Mouse (Mus musculus): Measurements from ENCODE around the gene Dtx1. TPM values are rescaled to one million over a fixed set of nuclear protein-coding genes. Genes with fewer than 3 reads are reported as not detected.

The Dtx1 gene
- polyA plus RNA-seq (2015; fragmentation: Nextera tagmentation; extraction: Ambion mirVana) = 0.06 TPM in 2 replicates

DNA sequence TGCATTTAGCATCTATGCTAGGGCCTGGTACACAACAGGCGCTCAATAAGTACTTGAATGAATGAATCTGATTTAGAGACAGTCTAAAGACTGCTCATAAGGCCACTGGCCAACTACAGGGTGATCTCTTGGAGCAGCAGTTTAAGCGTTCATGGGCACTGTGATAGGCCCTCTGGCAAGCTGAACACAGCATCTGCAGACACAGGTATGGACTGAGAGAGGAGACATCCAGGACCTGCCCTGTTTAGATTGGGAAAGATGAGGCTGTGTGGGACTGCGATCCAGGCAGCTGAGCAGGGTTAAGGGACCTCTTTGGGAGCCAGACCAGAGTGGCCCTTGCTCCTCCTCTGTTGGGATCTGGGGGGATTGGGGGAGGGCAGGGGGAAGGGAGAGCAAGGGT lies at the start of gene Dtx1:
Gene Dtx1 (minus strand): TSS at position 101 of the 400 bp plus-strand sequence.
- no peak for ATAC-seq (ENCODE audit: insufficient read depth)
- 24% methylated on average over 3 of the region's 3 CpGs for WGBS (ENCODE audit: insufficient replicate concordance)
- Histone ChIP-seq H3K9me3 (replicated peaks) (no peaks in the 10 kb centered on the region), H3K4me2 (peak within 1 kb of the TSS; percentile 25), H3K27ac (replicated peaks) (no peak within 1 kb of the TSS), H3K4me3 (replicated peaks) (no peak within 1 kb of the TSS), H3K36me3 (replicated peaks) (no peaks in the 10 kb centered on the region), H3K27me3 (peaks cover 88% of the 10 kb centered on the region), H3K4me1 (replicated peaks) (no peaks in the 10 kb centered on the region), H3K9ac (no peak within 1 kb of the TSS)

DNA sequence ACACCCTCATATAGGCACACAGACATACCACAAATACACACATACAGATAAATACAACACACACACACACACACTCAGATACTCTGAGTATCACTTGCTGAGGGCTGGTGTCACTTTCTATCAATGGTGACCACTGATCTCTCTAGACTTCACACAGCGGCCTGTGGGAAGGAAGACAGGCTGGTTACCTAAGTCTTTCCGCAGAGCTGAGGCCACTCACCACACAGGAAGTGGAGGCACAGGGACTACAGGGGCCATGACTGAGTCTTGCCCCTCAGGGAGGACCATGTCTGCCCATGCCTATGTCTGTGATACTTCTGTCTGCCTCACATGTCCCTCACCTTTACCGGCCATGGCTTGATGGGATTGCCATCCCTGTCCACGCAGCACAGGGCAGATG lies 42.5 kb upstream of the Dtx1 start:
- H3K4me2 ChIP-seq = no peak overlapping the region
- no peaks in the 10 kb centered on the region for H3K27me3 ChIP-seq
- H3K9me3 ChIP-seq (replicated peaks) = no peaks in the 10 kb centered on the region
- ATAC-seq (ENCODE audit: insufficient read depth) = no peak
- no peak overlapping the region for H3K27ac ChIP-seq (replicated peaks)
- H3K36me3 ChIP-seq (replicated peaks) = no peaks in the 10 kb centered on the region
- no peak overlapping the region for H3K4me3 ChIP-seq (replicated peaks)
- WGBS (ENCODE audit: insufficient replicate concordance) = 35% methylated on average over 4 of the region's 4 CpGs
- no peak overlapping the region for H3K9ac ChIP-seq
- no peaks in the 10 kb centered on the region for H3K4me1 ChIP-seq (replicated peaks)

DNA sequence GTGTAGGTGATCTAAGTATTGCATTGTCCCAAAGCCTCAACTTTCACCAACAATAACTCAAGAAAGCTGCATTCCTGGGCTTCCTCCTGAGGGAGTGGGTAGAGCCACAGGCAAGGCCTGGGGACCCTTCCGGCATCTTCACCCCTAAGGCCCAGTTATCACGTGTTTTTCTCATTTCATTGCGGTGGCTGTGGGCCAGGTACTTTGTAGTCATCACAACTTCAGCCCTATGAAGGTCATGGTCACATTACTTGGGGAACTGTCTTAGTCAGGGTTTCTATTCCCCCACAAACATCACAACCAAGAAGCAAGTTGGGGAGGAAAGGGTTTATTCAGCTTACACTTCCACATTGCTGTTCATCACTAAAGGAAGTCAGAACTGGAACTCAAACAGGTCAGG lies 41.1 kb upstream of the Dtx1 start:
- ATAC-seq (ENCODE audit: insufficient read depth) = no peak
- Histone ChIP-seq H3K27me3 (no peaks in the 10 kb centered on the region), H3K4me3 (replicated peaks) (no peak overlapping the region), H3K4me2 (no peak overlapping the region), H3K4me1 (replicated peaks) (no peaks in the 10 kb centered on the region), H3K27ac (replicated peaks) (no peak overlapping the region), H3K9me3 (replicated peaks) (no peaks in the 10 kb centered on the region), H3K9ac (no peak overlapping the region), H3K36me3 (replicated peaks) (no peaks in the 10 kb centered on the region)
- WGBS (ENCODE audit: insufficient replicate concordance) = 63% methylated on average over 3 of the region's 3 CpGs

DNA sequence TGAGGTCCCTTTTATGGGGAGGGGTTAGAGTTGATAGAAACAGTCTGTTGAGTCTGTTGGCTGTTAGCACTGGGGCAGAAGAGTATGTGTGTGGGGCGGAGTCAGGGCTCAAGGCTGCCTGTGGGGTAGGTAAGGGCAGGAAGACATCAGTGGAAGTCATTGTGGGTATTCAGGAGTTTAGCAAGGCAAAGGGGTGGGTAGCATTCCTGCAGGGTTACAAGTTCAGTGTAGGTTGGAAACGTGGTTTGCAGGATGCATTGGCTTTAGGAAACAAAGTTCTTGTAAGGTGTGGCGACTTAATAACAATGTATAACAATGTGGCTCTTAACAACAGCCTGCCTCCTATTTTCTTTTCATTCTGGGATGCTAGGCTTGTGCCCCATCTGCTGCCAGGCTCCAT lies 39.5 kb upstream of the Dtx1 start:
- Histone ChIP-seq H3K4me1 (replicated peaks) (no peaks in the 10 kb centered on the region), H3K9ac (no peak overlapping the region), H3K4me3 (replicated peaks) (no peak overlapping the region), H3K9me3 (replicated peaks) (no peaks in the 10 kb centered on the region), H3K36me3 (replicated peaks) (no peaks in the 10 kb centered on the region), H3K27ac (replicated peaks) (no peak overlapping the region), H3K27me3 (no peaks in the 10 kb centered on the region), H3K4me2 (no peak overlapping the region)
- no peak for ATAC-seq (ENCODE audit: insufficient read depth)
- 45% methylated on average over 3 of the region's 3 CpGs for WGBS (ENCODE audit: insufficient replicate concordance)

DNA sequence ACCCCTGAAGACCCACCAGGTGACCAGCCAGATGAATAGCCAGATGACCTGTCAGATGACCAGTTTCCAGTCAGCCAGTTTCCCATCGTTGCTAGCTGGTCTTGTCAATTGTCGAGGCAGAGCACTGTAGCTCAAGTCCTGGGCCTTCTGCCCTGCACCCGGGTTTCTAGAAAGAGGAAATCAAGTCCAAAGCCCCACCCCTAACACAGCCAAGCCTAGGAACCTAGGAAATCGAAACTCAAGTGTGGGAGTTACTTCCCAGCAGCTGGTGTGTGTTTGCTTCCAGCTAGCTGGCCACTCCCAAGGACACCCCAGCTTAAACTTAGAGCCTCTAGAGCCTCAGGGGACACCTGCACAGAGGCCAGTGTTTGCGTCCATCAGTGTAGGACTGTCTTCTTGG lies 38.0 kb upstream of the Dtx1 start, which contains the start of gene Oas2:
Gene Oas2 (minus strand): TSS at position 166 of the 400 bp plus-strand sequence.
- Histone ChIP-seq H3K27ac (replicated peaks) (no peak within 1 kb of the TSS), H3K4me3 (replicated peaks) (no peak within 1 kb of the TSS), H3K4me1 (replicated peaks) (no peaks in the 10 kb centered on the region), H3K27me3 (no peaks in the 10 kb centered on the region), H3K9ac (no peak within 1 kb of the TSS), H3K4me2 (no peak within 1 kb of the TSS), H3K36me3 (replicated peaks) (no peaks in the 10 kb centered on the region), H3K9me3 (replicated peaks) (no peaks in the 10 kb centered on the region)
- ATAC-seq (ENCODE audit: insufficient read depth) = no peak
- WGBS (ENCODE audit: insufficient replicate concordance) = 22% methylated on average over 5 of the region's 5 CpGs

DNA sequence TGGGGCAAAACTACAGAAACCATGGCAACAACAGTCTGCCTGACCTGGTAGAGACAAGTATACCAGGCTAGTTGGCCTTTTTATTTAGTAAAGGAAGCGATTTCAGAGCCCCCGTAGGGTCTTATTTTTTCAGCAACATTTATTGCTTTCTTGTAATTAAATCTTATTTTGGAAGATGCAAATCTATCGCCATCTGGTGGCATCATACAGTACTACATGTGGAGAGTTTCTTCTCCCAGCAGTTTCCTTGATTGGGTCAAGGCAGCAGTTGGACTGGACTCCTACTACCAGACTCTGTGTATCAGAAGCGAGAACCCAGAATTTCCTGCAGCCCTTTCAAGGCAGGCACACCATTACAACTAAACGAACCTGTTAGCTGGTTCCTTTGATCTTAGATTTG lies 34.7 kb upstream of the Dtx1 start:
- Histone ChIP-seq H3K36me3 (replicated peaks) (no peaks in the 10 kb centered on the region), H3K4me3 (replicated peaks) (no peak overlapping the region), H3K9me3 (replicated peaks) (no peaks in the 10 kb centered on the region), H3K4me1 (replicated peaks) (no peaks in the 10 kb centered on the region), H3K9ac (no peak overlapping the region), H3K27me3 (no peaks in the 10 kb centered on the region), H3K27ac (replicated peaks) (no peak overlapping the region), H3K4me2 (no peak overlapping the region)
- 10% methylated on average over 5 of the region's 5 CpGs for WGBS (ENCODE audit: insufficient replicate concordance)
- no peak for ATAC-seq (ENCODE audit: insufficient read depth)

DNA sequence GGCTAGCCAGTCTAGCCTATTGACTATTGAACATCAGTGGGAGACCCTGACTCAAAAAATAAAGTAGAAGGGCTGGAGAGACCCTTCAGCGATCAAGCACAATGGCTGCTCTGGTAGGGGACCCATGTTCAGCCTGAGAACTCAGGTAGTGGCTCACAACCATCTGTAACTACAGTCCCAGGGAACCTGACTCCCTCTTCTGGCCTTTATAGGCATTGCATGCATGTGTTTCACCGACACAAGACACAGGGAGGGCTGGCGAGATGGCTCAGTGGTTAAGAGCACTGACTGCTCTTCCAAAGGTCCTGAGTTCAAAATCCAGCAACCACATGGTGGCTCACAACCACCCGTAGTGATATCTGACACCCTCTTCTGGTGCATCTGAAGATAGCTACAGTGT lies 30.4 kb upstream of the Dtx1 start:
- H3K4me3 ChIP-seq (replicated peaks) = no peak overlapping the region
- no peaks in the 10 kb centered on the region for H3K9me3 ChIP-seq (replicated peaks)
- H3K27me3 ChIP-seq = 0 out of 2 replicates have a peak, but pooled peaks cover under 1% of the 10 kb centered on the region
- H3K4me2 ChIP-seq = no peak overlapping the region
- no peaks in the 10 kb centered on the region for H3K36me3 ChIP-seq (replicated peaks)
- no peaks in the 10 kb centered on the region for H3K4me1 ChIP-seq (replicated peaks)
- no peak for ATAC-seq (ENCODE audit: insufficient read depth)
- WGBS (ENCODE audit: insufficient replicate concordance) = 25% methylated on average over 4 of the region's 4 CpGs
- no peak overlapping the region for H3K9ac ChIP-seq
- H3K27ac ChIP-seq (replicated peaks) = no peak overlapping the region

DNA sequence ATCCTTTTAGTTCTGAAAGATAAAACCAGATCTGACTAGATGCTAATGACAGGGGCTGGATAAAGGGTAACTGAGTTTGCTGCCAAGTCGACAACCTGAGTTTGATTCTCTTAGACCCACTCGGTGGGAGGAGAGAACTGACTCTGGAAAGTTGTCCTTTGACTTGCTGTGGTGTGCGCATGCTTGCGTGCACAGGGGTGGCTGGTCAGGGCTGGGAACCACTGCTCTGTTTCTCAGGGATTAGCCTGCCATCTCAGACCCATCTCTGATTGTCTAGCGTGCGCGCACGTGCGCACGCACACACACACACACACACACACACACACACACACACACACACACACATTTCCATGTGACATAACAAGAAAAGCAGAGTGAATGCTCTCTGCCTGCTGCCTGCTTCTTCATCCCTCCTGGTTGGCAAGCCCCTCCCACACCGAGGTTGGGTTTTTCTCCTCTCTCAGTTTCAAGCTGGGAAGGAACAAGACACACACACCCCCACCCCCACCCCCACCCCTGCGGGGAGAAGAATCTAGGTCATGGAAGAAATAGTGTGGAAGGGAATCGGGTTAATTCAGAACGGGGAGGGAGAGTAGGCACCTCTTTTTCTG lies 22.8 kb upstream of the Dtx1 start:
- H3K4me2 ChIP-seq = no peak overlapping the region
- 0 out of 2 replicates have a peak, but pooled peaks cover 8% of the 10 kb centered on the region for H3K27me3 ChIP-seq
- H3K36me3 ChIP-seq (replicated peaks) = no peaks in the 10 kb centered on the region
- no peak for ATAC-seq (ENCODE audit: insufficient read depth)
- 62% methylated on average over 14 of the region's 14 CpGs for WGBS (ENCODE audit: insufficient replicate concordance)
- no peak overlapping the region for H3K9ac ChIP-seq
- H3K27ac ChIP-seq (replicated peaks) = no peak overlapping the region
- H3K4me1 ChIP-seq (replicated peaks) = no peaks in the 10 kb centered on the region
- no peak overlapping the region for H3K4me3 ChIP-seq (replicated peaks)
- H3K9me3 ChIP-seq (replicated peaks) = no peaks in the 10 kb centered on the region

DNA sequence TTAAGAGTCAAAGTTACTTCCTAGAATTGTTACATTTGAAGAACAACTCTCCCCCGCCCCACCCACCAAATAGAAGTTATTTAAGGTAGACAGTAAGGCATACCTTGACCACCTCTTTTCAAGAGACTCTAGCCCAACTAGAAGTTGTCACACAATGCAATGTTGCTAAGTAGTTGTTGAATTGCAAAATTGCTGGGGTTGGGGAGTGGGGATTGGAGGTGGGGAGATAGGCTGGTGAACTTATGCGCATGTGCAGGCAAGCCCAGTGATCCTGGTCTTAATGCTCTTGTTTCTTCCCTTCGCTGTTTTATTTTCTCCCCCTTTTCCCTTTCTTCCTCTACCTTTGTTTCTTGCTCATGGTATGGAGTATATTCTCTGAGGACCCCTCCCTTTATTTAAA lies 22.0 kb upstream of the Dtx1 start:
- no peaks in the 10 kb centered on the region for H3K9me3 ChIP-seq (replicated peaks)
- no peaks in the 10 kb centered on the region for H3K4me1 ChIP-seq (replicated peaks)
- ATAC-seq (ENCODE audit: insufficient read depth) = no peak
- no peak overlapping the region for H3K4me3 ChIP-seq (replicated peaks)
- H3K9ac ChIP-seq = no peak overlapping the region
- H3K36me3 ChIP-seq (replicated peaks) = no peaks in the 10 kb centered on the region
- WGBS (ENCODE audit: insufficient replicate concordance) = 84% methylated on average over 3 of the region's 3 CpGs
- no peak overlapping the region for H3K27ac ChIP-seq (replicated peaks)
- H3K4me2 ChIP-seq = no peak overlapping the region
- 0 out of 2 replicates have a peak, but pooled peaks cover 8% of the 10 kb centered on the region for H3K27me3 ChIP-seq

DNA sequence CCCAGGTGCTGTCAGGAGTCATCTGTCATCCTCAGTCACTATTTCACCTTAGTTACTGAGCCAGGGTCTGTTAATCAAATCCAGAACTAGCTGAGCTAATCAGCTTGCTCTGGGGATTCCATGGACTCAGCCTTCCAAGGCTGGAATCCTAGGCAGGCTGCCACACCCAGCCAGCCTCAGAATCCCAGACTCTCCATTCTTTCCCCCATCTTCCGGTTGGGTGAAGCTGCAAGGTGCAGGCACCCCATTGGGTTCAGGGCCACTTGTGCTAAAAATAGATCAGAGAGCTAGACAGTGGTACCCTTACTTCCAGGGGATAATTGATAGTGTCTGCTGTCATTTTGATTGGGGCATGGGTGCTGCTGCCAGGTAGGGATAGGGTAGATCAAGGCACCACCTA lies 21.0 kb upstream of the Dtx1 start:
- Histone ChIP-seq H3K27ac (replicated peaks) (no peak overlapping the region), H3K36me3 (replicated peaks) (no peaks in the 10 kb centered on the region), H3K27me3 (0 out of 2 replicates have a peak, but pooled peaks cover 8% of the 10 kb centered on the region), H3K4me1 (replicated peaks) (no peaks in the 10 kb centered on the region), H3K9me3 (replicated peaks) (no peaks in the 10 kb centered on the region), H3K9ac (no peak overlapping the region), H3K4me3 (replicated peaks) (no peak overlapping the region), H3K4me2 (no peak overlapping the region)
- WGBS (ENCODE audit: insufficient replicate concordance) = 54% methylated on average over 1 of the region's 1 CpGs
- no peak for ATAC-seq (ENCODE audit: insufficient read depth)

DNA sequence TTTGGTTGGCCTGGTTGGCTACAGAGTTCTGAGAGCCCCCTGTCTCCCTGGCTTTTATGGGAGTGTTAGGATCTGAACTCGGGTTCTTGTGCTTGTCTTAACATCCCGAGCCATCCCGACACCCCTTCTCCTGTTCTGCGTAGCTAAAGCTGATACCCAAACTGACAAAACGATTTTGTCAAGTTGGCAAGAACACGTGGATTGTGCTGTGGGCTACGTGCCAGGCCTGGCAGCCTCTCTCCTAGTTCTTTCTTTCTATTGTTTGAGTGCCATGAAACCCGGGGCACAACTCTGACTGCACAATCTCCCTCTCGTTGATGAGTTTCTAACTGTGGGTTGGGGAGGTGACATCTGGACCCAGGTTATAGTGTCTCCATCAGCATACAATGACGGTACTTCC lies 17.6 kb upstream of the Dtx1 start:
- no peaks in the 10 kb centered on the region for H3K4me1 ChIP-seq (replicated peaks)

More for the DNA sequence above, 17.6 kb upstream of the Dtx1 start:
- H3K4me3 ChIP-seq (replicated peaks) = no peak overlapping the region
- 59% methylated on average over 10 of the region's 10 CpGs for WGBS (ENCODE audit: insufficient replicate concordance)
- H3K36me3 ChIP-seq (replicated peaks) = no peaks in the 10 kb centered on the region
- no peak overlapping the region for H3K4me2 ChIP-seq
- no peak overlapping the region for H3K27ac ChIP-seq (replicated peaks)
- ATAC-seq (ENCODE audit: insufficient read depth) = no peak
- 0 out of 2 replicates have a peak, but pooled peaks cover 4% of the 10 kb centered on the region for H3K27me3 ChIP-seq
- no peak overlapping the region for H3K9ac ChIP-seq
- H3K9me3 ChIP-seq (replicated peaks) = no peaks in the 10 kb centered on the region

Measured in liver, embryonic 15.5 days (tissue).